Mouse (Mus musculus) colon, adult 2 months (tissue): ENCODE results near the gene Ddx46. TPM values are rescaled to one million over a fixed set of nuclear protein-coding genes. Genes with fewer than 3 reads are reported as not detected.

ENCODE experiments used
- polyA plus RNA-seq: library from polyadenylated mRNA; depleted of rRNA; stranded (reverse); fragments of >200 nt; gene quantifications from 2 replicates; pipeline ENCODE4 v1.2.3, GENCODE M21; 2012; rRNA removed

Gene Ddx46
- polyA plus RNA-seq = 7.7 and 7.9 TPM in 2 replicates

GRCm38 (mm10) chr13:55634639-55635127 lies at the start of gene Ddx46:
Ddx46 (plus strand) TSS chr13:55635027.

GRCm38 (mm10) chr13:55599566-55600540 lies 35.0 kb upstream of the Ddx46 start, which contains the start of gene B4galt7:
B4galt7 (plus strand) TSS chr13:55599896.

GRCm38 (mm10) chr13:55622649-55623541 lies 11.9 kb upstream of the Ddx46 start, which contains the start of gene Caml:
Caml (plus strand) TSS chr13:55623005.

GRCm38 (mm10) chr13:55692535-55693242 lies 57.9 kb downstream of the Ddx46 start, which contains the start of gene B230219D22Rik:
B230219D22Rik (plus strand) TSS chr13:55693124.

GRCm38 (mm10) chr13:55714501-55715166 lies 79.8 kb downstream of the Ddx46 start, which contains the start of gene Txndc15:
Txndc15 (plus strand) TSS chr13:55714650.

GRCm38 (mm10) chr13:55727120-55727838 lies 92.5 kb downstream of the Ddx46 start, which contains the start of gene Pcbd2:
Pcbd2 (plus strand) TSS chr13:55727368.

Other genes starting within 250 kb of the Ddx46 start
- 1.0 and 1.6 TPM in 2 replicates for gene Slc34a1, start 236.8 kb upstream of the Ddx46 start, polyA plus RNA-seq
- gene Pfn3, start 219.8 kb upstream of the Ddx46 start, polyA plus RNA-seq = not detected in 2 replicates
- 0.40 and 0.46 TPM in 2 replicates for gene F12, start 208.2 kb upstream of the Ddx46 start, polyA plus RNA-seq
- gene Grk6, start 190.0 kb upstream of the Ddx46 start, polyA plus RNA-seq = 66.0 and 66.1 TPM in 2 replicates
- gene Prr7, start 170.8 kb upstream of the Ddx46 start, polyA plus RNA-seq = 9.9 and 10.6 TPM in 2 replicates
- gene Dbn1, start 146.9 kb upstream of the Ddx46 start, polyA plus RNA-seq = 36.7 and 36.9 TPM in 2 replicates
- 178 and 184 TPM in 2 replicates for gene Pdlim7, start 121.4 kb upstream of the Ddx46 start, polyA plus RNA-seq
- 16.3 and 16.8 TPM in 2 replicates for gene Dok3, start 105.7 kb upstream of the Ddx46 start, polyA plus RNA-seq
- 66.3 and 71.4 TPM in 2 replicates for gene Ddx41, start 98.4 kb upstream of the Ddx46 start, polyA plus RNA-seq
- gene Fam193b, start 63.9 kb upstream of the Ddx46 start, polyA plus RNA-seq = 87.1 and 98.0 TPM in 2 replicates
- 65.8 and 80.9 TPM in 2 replicates for gene Tmed9, start 61.3 kb upstream of the Ddx46 start, polyA plus RNA-seq
- 26.1 and 27.8 TPM in 2 replicates for gene B4galt7, start 35.1 kb upstream of the Ddx46 start, polyA plus RNA-seq
- gene Caml, start 12.0 kb upstream of the Ddx46 start, polyA plus RNA-seq = 13.5 and 15.2 TPM in 2 replicates
- gene B230219D22Rik, start 58.1 kb downstream of the Ddx46 start, polyA plus RNA-seq = 14.3 and 17.9 TPM in 2 replicates
- gene Txndc15, start 79.6 kb downstream of the Ddx46 start, polyA plus RNA-seq = 41.7 and 46.7 TPM in 2 replicates
- gene Pcbd2, start 92.3 kb downstream of the Ddx46 start, polyA plus RNA-seq = 18.6 and 34.2 TPM in 2 replicates
- gene Catsper3, start 149.5 kb downstream of the Ddx46 start, polyA plus RNA-seq = not detected in 2 replicates
- 41.9 and 52.7 TPM in 2 replicates for gene Pitx1, start 201.2 kb downstream of the Ddx46 start, polyA plus RNA-seq